Mouse (Mus musculus) testis, adult 2 months (tissue): Measurements from ENCODE around the gene Fosb. TPM values are rescaled to one million over a fixed set of nuclear protein-coding genes. Genes with fewer than 3 reads are reported as not detected.

Experiments
- H3K27ac ChIP-seq: fragments of 200-500 bp; 2 replicates; pipeline ENCODE4 v1.5.1; 2012; ENCODE audit warnings: low read depth, low read length; ENCODE audit not compliant: control insufficient read depth, insufficient read depth
- H3K27me3 ChIP-seq: fragments of 200-500 bp; 2 replicates; pipeline ENCODE4 v1.6.1; 2012; ENCODE audit warnings: mild to moderate bottlenecking, low read length, moderate library complexity; ENCODE audit not compliant: control insufficient read depth, insufficient read depth
- H3K36me3 ChIP-seq: fragments of 200-500 bp; 2 replicates; pipeline ENCODE4 v1.6.1; 2012; ENCODE audit warnings: mild to moderate bottlenecking, low read length; ENCODE audit not compliant: control insufficient read depth, insufficient read depth
- H3K4me1 ChIP-seq: fragments of 200-500 bp; 2 replicates; pipeline ENCODE4 v1.6.1; 2012; ENCODE audit warnings: low read length; ENCODE audit not compliant: control insufficient read depth, insufficient read depth
- H3K4me3 ChIP-seq: fragments of 200-500 bp; 2 replicates; pipeline ENCODE4 v1.5.1; 2012; ENCODE audit warnings: low read depth, mild to moderate bottlenecking, low read length, moderate library complexity, mixed read lengths; ENCODE audit not compliant: control insufficient read depth
- CTCF ChIP-seq: fragments of 200-500 bp; IDR thresholded peaks from 2 replicates; pipeline ENCODE4 v1.5.1; 2012; ENCODE audit warnings: low read depth, mild to moderate bottlenecking, inconsistent platforms, low read length, moderate library complexity; ENCODE audit not compliant: control insufficient read depth, insufficient read depth, insufficient replicate concordance
- POLR2A ChIP-seq: fragments of 200-500 bp; IDR thresholded peaks from 2 replicates; pipeline ENCODE4 v1.6.1; 2012; ENCODE audit warnings: low read depth, mild to moderate bottlenecking, inconsistent platforms, low read length, moderate library complexity; ENCODE audit not compliant: control insufficient read depth
- polyA plus RNA-seq: library from polyadenylated mRNA; depleted of rRNA; stranded (reverse); fragments of >200 nt; gene quantifications from 2 replicates; pipeline ENCODE4 v1.2.3, GENCODE M21; 2012; rRNA removed

The Fosb gene
- polyA plus RNA-seq, 1 experiment = 3.9 TPM

DNA sequence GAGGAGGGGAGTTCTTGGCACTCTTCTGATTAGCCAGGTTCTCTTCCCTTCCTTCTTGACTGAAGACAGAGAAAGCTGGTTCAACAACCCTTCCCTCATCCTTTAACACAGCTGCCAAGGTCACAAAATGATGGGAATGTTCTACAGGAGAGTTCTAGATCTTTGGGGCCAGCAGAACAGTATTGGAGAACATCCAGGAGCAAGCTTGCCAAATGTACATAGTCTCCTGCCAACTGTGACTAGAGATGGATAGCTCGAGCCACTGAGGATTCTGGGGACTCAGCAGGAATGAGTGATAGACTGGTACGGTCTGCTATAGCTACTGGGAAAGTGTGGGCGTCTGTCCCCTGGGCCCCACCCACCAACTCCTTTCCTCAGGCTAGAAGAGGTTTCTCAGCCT lies 51.5 kb downstream of the Fosb start:
- no peaks in the 10 kb centered on the region for H3K36me3 ChIP-seq
- peak overlapping the region; percentile 23; the same call in 1 of the 2 replicates for H3K27ac ChIP-seq
- no peaks in the 10 kb centered on the region for H3K27me3 ChIP-seq
- TF ChIP-seq CTCF (no peak), POLR2A (no peak)
- peaks cover 12% of the 10 kb centered on the region for H3K4me1 ChIP-seq
- H3K4me3 ChIP-seq = peak overlapping the region; percentile 88

DNA sequence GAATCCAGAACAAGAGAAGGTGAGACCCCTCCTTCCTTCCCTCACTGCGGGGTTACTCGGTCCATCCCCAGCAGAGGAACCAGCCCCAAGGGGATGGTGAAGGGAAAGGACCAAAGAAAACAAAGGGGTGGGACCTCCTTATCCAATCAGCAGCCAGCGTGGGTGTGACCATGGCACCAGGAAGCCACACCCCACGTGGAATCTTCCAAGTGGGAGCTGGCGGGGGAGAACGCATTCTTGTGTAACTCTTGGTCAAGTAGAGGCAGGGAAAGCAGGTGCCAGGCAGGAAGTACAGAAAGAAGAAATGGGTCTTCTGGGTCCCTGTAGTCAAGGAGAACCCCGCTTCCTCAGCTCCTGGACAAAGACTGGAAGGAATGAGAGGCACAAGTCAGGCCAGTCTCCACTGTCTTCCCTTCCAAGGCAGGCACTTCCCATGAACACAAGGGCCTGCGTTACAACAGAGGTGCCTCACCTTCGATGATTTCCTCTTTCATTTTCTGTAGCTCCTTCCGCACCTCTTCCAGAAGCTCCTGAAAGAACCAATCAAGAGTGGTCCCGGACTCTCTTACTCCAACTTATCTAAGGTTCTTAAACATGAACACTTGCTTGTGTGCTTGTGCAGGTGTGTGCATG lies 52.3 kb downstream of the Fosb start:
- peaks cover 12% of the 10 kb centered on the region for H3K4me1 ChIP-seq
- H3K36me3 ChIP-seq = no peaks in the 10 kb centered on the region
- peak overlapping the region; percentile 33; the same call in 1 of the 2 replicates for H3K27ac ChIP-seq
- peak overlapping the region; percentile 88 for H3K4me3 ChIP-seq
- no peaks in the 10 kb centered on the region for H3K27me3 ChIP-seq
- TF ChIP-seq POLR2A = peak; percentile 50; the same call in 1 of the 2 replicates
- no peak for TF ChIP-seq CTCF

DNA sequence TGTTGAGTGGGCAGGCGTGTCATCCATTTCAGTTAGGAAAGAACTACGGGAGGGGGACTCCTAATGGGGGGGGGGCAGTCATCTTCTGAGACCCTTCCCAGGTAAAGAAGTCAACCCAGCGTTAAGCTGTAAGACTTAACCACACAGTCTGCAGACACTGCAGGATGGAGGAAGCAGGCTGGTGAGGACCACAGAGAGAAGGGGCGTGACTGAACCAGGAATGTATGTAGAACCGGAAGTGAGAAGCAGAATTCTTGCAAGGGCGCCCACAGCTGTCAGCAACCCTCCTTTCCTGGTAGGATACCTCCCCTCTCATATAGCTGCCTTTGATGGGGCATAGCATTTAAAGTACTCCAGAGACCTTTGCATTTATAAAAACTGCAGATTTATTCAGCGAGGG lies 53.3 kb downstream of the Fosb start:
- H3K4me3 ChIP-seq = peak overlapping the region; percentile 67
- no peak overlapping the region for H3K27ac ChIP-seq
- H3K27me3 ChIP-seq = no peaks in the 10 kb centered on the region
- TF ChIP-seq POLR2A = no peak
- peaks cover 12% of the 10 kb centered on the region for H3K4me1 ChIP-seq
- no peaks in the 10 kb centered on the region for H3K36me3 ChIP-seq

DNA sequence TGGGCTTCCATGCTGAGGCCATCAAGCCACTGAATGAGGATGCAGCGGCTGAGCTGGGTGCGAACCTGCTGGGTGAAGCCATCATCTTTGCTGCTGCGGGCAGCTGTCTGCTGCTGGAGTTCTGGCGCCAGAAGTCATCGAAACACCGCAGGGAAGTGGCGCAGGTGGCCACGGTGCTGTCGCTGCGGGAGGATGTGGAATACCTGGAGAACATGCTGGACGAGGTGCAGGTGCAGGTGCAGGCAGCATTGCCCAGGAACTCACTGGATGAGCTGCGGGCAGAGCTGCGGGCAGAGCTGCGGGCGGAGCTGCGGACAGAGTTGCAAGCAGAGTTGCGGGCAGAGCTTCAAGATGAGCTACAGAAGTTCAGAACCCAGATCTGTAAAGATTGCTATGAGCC lies 54.5 kb downstream of the Fosb start:
- Histone ChIP-seq H3K4me3 (peak overlapping the region; percentile 64), H3K36me3 (no peaks in the 10 kb centered on the region)

DNA sequence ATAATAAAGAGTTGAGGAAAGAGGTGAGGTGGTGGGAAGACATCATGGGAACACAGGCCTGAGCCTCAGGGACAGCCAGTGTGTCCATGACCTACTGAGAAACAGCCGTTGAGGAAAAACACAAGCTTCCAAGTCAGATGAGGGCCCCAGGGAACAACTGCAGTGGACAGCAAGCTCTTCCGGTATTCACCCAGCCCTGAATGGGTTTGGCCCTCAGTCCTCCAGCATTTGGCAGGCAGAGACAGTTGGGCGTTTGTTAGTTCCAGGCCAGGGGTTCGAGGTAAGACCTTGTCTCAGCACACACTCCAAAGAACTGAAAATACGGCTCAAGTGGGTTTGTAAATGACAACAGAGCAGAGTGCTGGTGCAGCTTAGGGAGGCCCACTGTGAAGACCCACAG lies 56.4 kb downstream of the Fosb start:
- peaks cover 11% of the 10 kb centered on the region for H3K4me1 ChIP-seq
- no peak overlapping the region for H3K4me3 ChIP-seq
- H3K27ac ChIP-seq = no peak overlapping the region
- TF ChIP-seq POLR2A (no peak), CTCF (no peak)
- H3K36me3 ChIP-seq = no peaks in the 10 kb centered on the region
- H3K27me3 ChIP-seq = no peaks in the 10 kb centered on the region

More for the DNA sequence above, 54.5 kb downstream of the Fosb start:
- no peak overlapping the region for H3K27ac ChIP-seq
- H3K4me1 ChIP-seq = peaks cover 12% of the 10 kb centered on the region
- no peaks in the 10 kb centered on the region for H3K27me3 ChIP-seq
- TF ChIP-seq CTCF (no peak), POLR2A (no peak)

Other genes with a start within 250 kb of the Fosb start
- 83.7 and 92.1 TPM in 2 replicates for gene Dmwd, start 233.8 kb downstream of the Fosb start, polyA plus RNA-seq
- gene Dmpk, start 226.2 kb downstream of the Fosb start, polyA plus RNA-seq = 75.3 and 91.2 TPM in 2 replicates
- gene Six5, start 215.5 kb downstream of the Fosb start, polyA plus RNA-seq = 3.3 and 3.5 TPM in 2 replicates
- 13.2 and 16.4 TPM in 2 replicates for gene Gm4969, start 191.7 kb downstream of the Fosb start, polyA plus RNA-seq
- gene Fbxo46, start 190.2 kb downstream of the Fosb start, polyA plus RNA-seq = 49.3 and 59.7 TPM in 2 replicates
- 12.7 and 13.5 TPM in 2 replicates for gene Qpctl, start 160.8 kb downstream of the Fosb start, polyA plus RNA-seq
- 135 and 140 TPM in 2 replicates for gene Snrpd2, start 160.3 kb downstream of the Fosb start, polyA plus RNA-seq
- 20.9 and 24.3 TPM in 2 replicates for gene Gipr, start 143.9 kb downstream of the Fosb start, polyA plus RNA-seq
- gene Eml2, start 133.6 kb downstream of the Fosb start, polyA plus RNA-seq = 11.1 and 12.9 TPM in 2 replicates
- 9.5 and 16.2 TPM in 2 replicates for gene Gpr4, start 97.5 kb downstream of the Fosb start, polyA plus RNA-seq
- 13.6 and 14.5 TPM in 2 replicates for gene Opa3, start 81.7 kb downstream of the Fosb start, polyA plus RNA-seq
- gene Vasp, start 38.2 kb downstream of the Fosb start, polyA plus RNA-seq = 42.4 and 44.7 TPM in 2 replicates
- gene Ppm1n, start 30.0 kb downstream of the Fosb start, polyA plus RNA-seq = 0.20 and 0.30 TPM in 2 replicates
- 15.6 and 17.4 TPM in 2 replicates for gene Rtn2, start 27.4 kb downstream of the Fosb start, polyA plus RNA-seq
- 50.1 and 66.6 TPM in 2 replicates for gene Ercc1, start 34.7 kb upstream of the Fosb start, polyA plus RNA-seq
- gene Cd3eap, start 49.4 kb upstream of the Fosb start, polyA plus RNA-seq = 2.8 and 3.2 TPM in 2 replicates
- 49.5 and 71.4 TPM in 2 replicates for gene Ppp1r13l, start 49.7 kb upstream of the Fosb start, polyA plus RNA-seq
- 50.6 and 53.3 TPM in 2 replicates for gene Ercc2, start 72.0 kb upstream of the Fosb start, polyA plus RNA-seq
- 33.3 and 39.9 TPM in 2 replicates for gene Klc3, start 94.1 kb upstream of the Fosb start, polyA plus RNA-seq
- gene Ckm, start 94.7 kb upstream of the Fosb start, polyA plus RNA-seq = 2.4 and 8.7 TPM in 2 replicates
- gene Mark4, start 148.8 kb upstream of the Fosb start, polyA plus RNA-seq = 13.2 and 14.1 TPM in 2 replicates
- 26.1 and 27.2 TPM in 2 replicates for gene Exoc3l2, start 153.3 kb upstream of the Fosb start, polyA plus RNA-seq
- gene Bloc1s3, start 198.3 kb upstream of the Fosb start, polyA plus RNA-seq = 3.0 and 3.7 TPM in 2 replicates
- 61.1 and 62.1 TPM in 2 replicates for gene Trappc6a, start 198.3 kb upstream of the Fosb start, polyA plus RNA-seq
- gene Nkpd1, start 207.8 kb upstream of the Fosb start, polyA plus RNA-seq = 5.6 and 6.9 TPM in 2 replicates